Mouse (Mus musculus) midbrain, embryonic 11.5 days (tissue): ENCODE measurements around the gene Slc27a5. TPM values are rescaled to one million over a fixed set of nuclear protein-coding genes. Genes with fewer than 3 reads are reported as not detected.

Experiments used
- ATAC-seq: fragments of 200-750 bp; cut with Nextera tagmentation; 2 replicates; pipeline ENCODE4 v1.8.0; 2017; ENCODE audit warnings: moderate TSS enrichment, moderate library complexity; ENCODE audit not compliant: low FRiP score
- DNase-seq: peaks from one replicate; pipeline ENCODE4 v3.0.0; 2015; ENCODE audit warnings: low spot score; ENCODE audit errors: missing footprints
- H3K27ac ChIP-seq: fragments of 300-500 bp; sonication (generic); 2 replicates; pipeline ENCODE4 v1.5.1; 2014; ENCODE audit warnings: low read depth, low read length
- H3K27me3 ChIP-seq: fragments of 300-500 bp; sonication (generic); 2 replicates; pipeline ENCODE4 v1.6.1; 2014; ENCODE audit warnings: mild to moderate bottlenecking, low read length, moderate library complexity, mixed read lengths; ENCODE audit not compliant: control insufficient read depth, insufficient read depth
- H3K36me3 ChIP-seq: fragments of 300-500 bp; sonication (generic); 2 replicates; pipeline ENCODE4 v1.6.1; 2014; ENCODE audit warnings: mild to moderate bottlenecking, low read length, moderate library complexity, mixed read lengths; ENCODE audit not compliant: control insufficient read depth, insufficient read depth
- H3K4me1 ChIP-seq: fragments of 300-500 bp; sonication (generic); 2 replicates; pipeline ENCODE4 v1.6.1; 2014; ENCODE audit warnings: low read length; ENCODE audit not compliant: control insufficient read depth, insufficient read depth
- H3K4me2 ChIP-seq: fragments of 300-500 bp; sonication (generic); 2 replicates; pipeline ENCODE4 v1.6.1; 2014; ENCODE audit warnings: mild to moderate bottlenecking, moderate library complexity
- H3K4me3 ChIP-seq: fragments of 300-500 bp; sonication (generic); 2 replicates; pipeline ENCODE4 v1.5.1; 2014; ENCODE audit warnings: low read depth, low read length
- H3K9ac ChIP-seq: fragments of 300-500 bp; sonication (generic); 2 replicates; pipeline ENCODE4 v1.6.1; 2014; ENCODE audit warnings: low read length
- H3K9me3 ChIP-seq: fragments of 300-500 bp; sonication (generic); 2 replicates; pipeline ENCODE4 v1.6.1; 2016; ENCODE audit warnings: low read length; ENCODE audit not compliant: control insufficient read depth
- WGBS: fragments of 180-500 bp; shearing (Covaris S2); extraction: QIAGEN DNeasy Blood & Tissue Kit; methylation state at CpG from one replicate; pipeline ENCODE4 v1.1.7; 2014; 5-methylcytosine and 5-hydroxymethylcytosine counted together
- polyA plus RNA-seq: library from polyadenylated mRNA; unstranded; fragments of >200 nt; fragmentation: Nextera tagmentation; extraction: Ambion mirVana; gene quantifications from 2 replicates; pipeline ENCODE4 v1.2.1, GENCODE M21; 2014

Gene Slc27a5
- polyA plus RNA-seq, 1 experiment from 2014 or later, result not detected

GRCm38 (mm10) chr7:12998851-12999250 lies 859 bp upstream of the Slc27a5 start, which contains the start of gene Trim28:
Gene Trim28, plus strand, starts transcription at chr7:12999114.
- Histone ChIP-seq H3K4me3 (no peak within 1 kb of the TSS), H3K4me2 (no peak within 1 kb of the TSS), H3K27ac (no peak within 1 kb of the TSS), H3K9ac (no peak within 1 kb of the TSS), H3K27me3 (no peaks in the 10 kb centered on the region), H3K9me3 (no peaks in the 10 kb centered on the region), H3K4me1 (no peaks in the 10 kb centered on the region), H3K36me3 (no peaks in the 10 kb centered on the region)
- 82% methylated on average over 3 of the region's 3 CpGs for WGBS
- DNase-seq (no peak), ATAC-seq (no peak)

DNA sequence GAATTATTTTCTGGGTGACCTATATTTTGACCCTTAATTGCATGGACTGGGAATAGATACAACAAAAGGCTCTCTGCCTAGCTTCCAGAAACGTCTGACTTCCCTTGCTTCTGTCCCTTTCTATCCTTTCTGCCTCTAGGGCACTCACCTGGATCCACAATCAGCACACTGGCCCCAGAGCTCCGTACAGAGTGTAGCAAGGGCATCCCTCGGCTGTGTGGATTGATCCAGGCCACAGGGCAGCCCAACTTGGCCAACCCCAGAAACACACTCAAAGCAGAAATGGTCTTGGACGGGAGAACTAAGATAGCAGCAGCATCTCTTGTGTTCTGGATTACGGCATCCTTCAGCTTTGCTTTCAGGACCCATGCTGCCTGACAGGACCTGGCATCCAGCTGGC lies 762 bp downstream of the Slc27a5 start:
- H3K4me2 ChIP-seq, result no peak overlapping the region
- H3K36me3 ChIP-seq, result no peaks in the 10 kb centered on the region
- no peak overlapping the region for H3K4me3 ChIP-seq
- no peaks in the 10 kb centered on the region for H3K9me3 ChIP-seq
- H3K27me3 ChIP-seq, result no peaks in the 10 kb centered on the region
- no peak for DNase-seq
- no peak for ATAC-seq
- WGBS, result 74% methylated on average over 5 of the region's 5 CpGs
- no peak overlapping the region for H3K27ac ChIP-seq
- H3K9ac ChIP-seq, result no peak overlapping the region
- no peaks in the 10 kb centered on the region for H3K4me1 ChIP-seq

DNA sequence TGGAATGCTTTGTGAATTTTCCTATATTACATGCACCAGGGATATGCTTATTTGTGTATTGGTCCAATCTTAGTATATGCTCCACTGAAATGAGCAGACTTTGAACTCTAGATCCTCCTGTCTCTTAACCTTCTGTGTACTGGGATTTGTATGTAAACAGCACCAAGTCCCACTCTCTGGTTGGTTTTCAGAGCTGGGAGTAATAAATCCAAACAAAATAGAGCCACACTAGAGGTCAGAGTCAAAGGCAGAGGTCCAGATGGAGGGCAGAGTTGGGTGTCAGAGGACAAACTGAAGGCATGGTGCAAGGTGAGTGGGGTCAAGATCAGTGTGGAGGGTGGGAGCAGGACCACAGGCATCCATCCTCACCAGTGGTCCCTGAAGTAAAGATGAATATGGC lies 2.1 kb downstream of the Slc27a5 start:
- no peaks in the 10 kb centered on the region for H3K27me3 ChIP-seq
- ATAC-seq, result no peak

DNA sequence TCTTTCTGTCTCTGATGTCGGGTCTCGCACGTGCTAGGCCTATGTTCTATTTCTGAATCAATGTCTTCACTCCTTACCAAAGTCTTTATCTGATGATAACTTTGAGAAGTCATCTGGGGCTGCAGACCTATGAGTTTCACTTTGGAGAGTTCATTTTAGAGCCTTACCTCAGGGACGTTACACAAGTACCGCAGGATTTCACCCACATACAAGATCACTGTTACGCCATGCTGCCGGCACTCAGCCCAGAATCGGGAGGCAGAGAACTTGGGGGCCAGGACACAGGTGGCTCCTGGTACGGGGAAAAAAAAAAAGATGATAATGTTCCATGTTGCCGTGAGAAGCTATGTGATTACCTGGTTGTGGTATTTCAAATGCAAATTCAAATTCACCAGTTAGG lies 4.8 kb downstream of the Slc27a5 start:
- no peak for DNase-seq
- Histone ChIP-seq H3K4me2 (no peak overlapping the region), H3K27ac (no peak overlapping the region), H3K4me3 (no peak overlapping the region), H3K9me3 (no peaks in the 10 kb centered on the region), H3K36me3 (no peaks in the 10 kb centered on the region), H3K27me3 (no peaks in the 10 kb centered on the region), H3K9ac (no peak overlapping the region), H3K4me1 (no peaks in the 10 kb centered on the region)
- 88% methylated on average over 10 of the region's 10 CpGs for WGBS
- ATAC-seq, result no peak

More for the DNA sequence above, 2.1 kb downstream of the Slc27a5 start:
- H3K4me3 ChIP-seq, result no peak overlapping the region
- no peak overlapping the region for H3K27ac ChIP-seq
- no peaks in the 10 kb centered on the region for H3K4me1 ChIP-seq
- H3K9me3 ChIP-seq, result no peaks in the 10 kb centered on the region
- no peak overlapping the region for H3K4me2 ChIP-seq
- DNase-seq, result no peak
- H3K9ac ChIP-seq, result no peak overlapping the region
- no peaks in the 10 kb centered on the region for H3K36me3 ChIP-seq

DNA sequence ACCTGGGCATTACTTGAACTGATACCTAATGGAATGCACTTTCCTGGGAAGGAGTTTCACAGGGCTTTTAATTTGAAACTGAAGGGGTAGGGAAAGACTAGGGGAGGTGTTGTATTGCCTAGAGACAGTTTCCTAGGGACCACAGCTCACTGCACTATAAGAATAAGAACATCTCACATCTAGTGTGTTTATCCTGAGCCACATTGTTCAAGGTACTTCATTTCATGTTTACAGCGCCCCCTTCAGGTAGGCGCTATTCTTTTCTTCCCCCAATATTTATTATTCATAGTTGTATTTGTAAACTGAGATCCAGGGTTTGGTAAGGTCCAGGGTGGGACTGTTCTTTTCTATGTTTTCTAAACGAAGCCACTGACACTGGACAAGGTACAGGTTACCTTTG lies 5.8 kb downstream of the Slc27a5 start:
- DNase-seq (no peak), ATAC-seq (no peak)
- WGBS, result 2% methylated on average over 3 of the region's 3 CpGs
- Histone ChIP-seq H3K9me3 (no peaks in the 10 kb centered on the region), H3K9ac (no peak overlapping the region), H3K4me2 (no peak overlapping the region), H3K27me3 (no peaks in the 10 kb centered on the region), H3K4me1 (no peaks in the 10 kb centered on the region), H3K36me3 (no peaks in the 10 kb centered on the region), H3K27ac (no peak overlapping the region), H3K4me3 (no peak overlapping the region)

GRCm38 (mm10) chr7:12987409-12988189 lies 10.4 kb downstream of the Slc27a5 start:
- Histone ChIP-seq H3K4me3 (no peak overlapping the region), H3K9me3 (no peaks in the 10 kb centered on the region), H3K4me1 (no peaks in the 10 kb centered on the region), H3K36me3 (no peaks in the 10 kb centered on the region), H3K27ac (no peak overlapping the region), H3K4me2 (no peak overlapping the region), H3K9ac (no peak overlapping the region), H3K27me3 (no peaks in the 10 kb centered on the region)
- 82% methylated on average over 8 of the region's 8 CpGs for WGBS
- ATAC-seq, result no peak
- DNase-seq, result no peak

- H3K4me2 ChIP-seq, result no peak overlapping the region
- H3K27me3 ChIP-seq, result no peaks in the 10 kb centered on the region
- no peak overlapping the region for H3K4me3 ChIP-seq
- H3K9me3 ChIP-seq, result no peaks in the 10 kb centered on the region
- ATAC-seq (no peak), DNase-seq (no peak)
- WGBS, result 86% methylated on average over 8 of the region's 8 CpGs
- no peaks in the 10 kb centered on the region for H3K36me3 ChIP-seq
- no peak overlapping the region for H3K27ac ChIP-seq
- no peaks in the 10 kb centered on the region for H3K4me1 ChIP-seq
- no peak overlapping the region for H3K9ac ChIP-seq
Observed at GRCm38 (mm10) chr7:12986906-12987305, 11.1 kb downstream of the Slc27a5 start.

DNA sequence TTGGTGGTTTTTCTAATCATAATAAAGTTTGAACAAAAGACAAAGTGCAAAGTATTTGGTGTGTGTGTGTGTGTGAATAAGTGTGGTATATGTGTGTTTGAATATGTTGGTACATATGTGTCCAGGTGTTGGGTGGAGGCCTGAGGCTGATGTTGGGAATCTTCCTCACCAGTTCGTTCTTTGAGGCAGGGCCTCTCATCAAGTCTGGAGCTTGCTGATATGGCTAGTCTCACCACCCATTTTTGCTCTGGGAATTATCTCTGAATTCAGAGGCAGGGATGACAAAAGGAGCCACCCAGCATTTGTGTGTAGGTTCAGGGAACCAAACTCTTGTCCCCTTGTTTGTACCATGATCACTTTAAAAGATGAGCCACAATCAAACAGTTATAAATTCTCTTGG lies 12.3 kb downstream of the Slc27a5 start:
- no peaks in the 10 kb centered on the region for H3K4me1 ChIP-seq
- H3K36me3 ChIP-seq, result no peaks in the 10 kb centered on the region
- no peak overlapping the region for H3K27ac ChIP-seq
- no peak overlapping the region for H3K4me3 ChIP-seq
- no peak for ATAC-seq
- no peaks in the 10 kb centered on the region for H3K27me3 ChIP-seq
- H3K9me3 ChIP-seq, result no peaks in the 10 kb centered on the region
- H3K4me2 ChIP-seq, result no peak overlapping the region
- DNase-seq, result no peak
- 84% methylated on average over 1 of the region's 1 CpGs for WGBS
- H3K9ac ChIP-seq, result no peak overlapping the region

GRCm38 (mm10) chr7:12980291-12980690 lies 17.7 kb downstream of the Slc27a5 start:
- Histone ChIP-seq H3K9ac (no peak overlapping the region), H3K36me3 (no peaks in the 10 kb centered on the region), H3K4me3 (no peak overlapping the region), H3K4me2 (no peak overlapping the region), H3K27ac (no peak overlapping the region), H3K4me1 (peaks cover 5% of the 10 kb centered on the region), H3K9me3 (no peaks in the 10 kb centered on the region), H3K27me3 (no peaks in the 10 kb centered on the region)
- 87% methylated on average over 7 of the region's 7 CpGs for WGBS
- ATAC-seq (no peak), DNase-seq (no peak)
